Mouse (Mus musculus) kidney, adult 18-20 months (tissue): ENCODE results near the gene Cyp2d22.
A peak's percentile ranks its signal among the peaks of the same experiment; 100 is the strongest.
"Not testable (repeated sequence)": the region's sequence is repeated elsewhere in the genome, so short reads cannot be mapped to it uniquely, and the experiment has no call there.

ENCODE experiments used
- DNase-seq: peaks from one replicate; pipeline ENCODE4 v3.0.0; 2021

Cyp2d22 gene

DNA sequence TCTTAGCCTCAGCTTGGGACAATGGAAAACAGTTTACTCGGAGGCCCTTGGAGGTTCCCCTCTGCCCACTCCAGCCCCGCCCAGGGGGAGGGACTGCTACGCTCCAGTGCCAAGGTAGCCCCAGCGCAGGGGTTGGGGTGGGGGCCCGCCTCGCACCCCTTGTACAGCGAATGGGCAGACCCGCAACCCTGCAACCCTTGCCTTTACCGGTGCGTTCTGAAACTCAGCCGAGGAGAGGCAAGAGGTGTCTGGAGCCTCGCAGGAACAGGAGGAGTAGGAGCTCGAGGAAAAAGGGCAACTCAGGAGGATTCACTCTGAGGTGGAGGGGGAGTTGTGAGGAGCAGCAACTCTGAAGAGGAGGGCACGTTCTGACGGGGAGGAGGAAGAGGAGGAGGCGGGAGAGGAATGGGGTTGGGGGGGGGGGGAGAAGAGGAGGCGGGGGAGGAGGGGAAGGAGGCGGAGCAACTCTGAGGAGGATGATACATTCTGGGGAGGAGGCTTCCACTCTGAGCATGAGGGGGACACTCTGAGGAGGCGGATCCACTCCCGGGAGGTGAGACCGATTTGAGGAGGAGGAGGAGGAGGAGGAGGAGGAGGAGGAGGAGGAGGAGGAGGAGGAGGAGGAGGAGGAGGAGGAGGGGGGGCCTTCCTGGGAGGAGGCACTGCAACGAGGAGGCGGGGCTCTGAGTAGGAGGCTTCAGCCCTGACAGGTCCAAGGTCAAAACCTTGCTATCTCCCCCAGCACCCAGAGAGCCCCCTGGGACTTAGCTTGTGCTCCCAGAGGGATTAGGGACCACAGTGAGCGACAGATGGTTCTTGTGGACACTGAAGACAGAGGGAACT lies at the start of gene Cyp2d22:
Gene Cyp2d22 (minus strand): TSS at position 390 of the 843 bp plus-strand sequence.
- DNase-seq = peak; percentile 80

DNA sequence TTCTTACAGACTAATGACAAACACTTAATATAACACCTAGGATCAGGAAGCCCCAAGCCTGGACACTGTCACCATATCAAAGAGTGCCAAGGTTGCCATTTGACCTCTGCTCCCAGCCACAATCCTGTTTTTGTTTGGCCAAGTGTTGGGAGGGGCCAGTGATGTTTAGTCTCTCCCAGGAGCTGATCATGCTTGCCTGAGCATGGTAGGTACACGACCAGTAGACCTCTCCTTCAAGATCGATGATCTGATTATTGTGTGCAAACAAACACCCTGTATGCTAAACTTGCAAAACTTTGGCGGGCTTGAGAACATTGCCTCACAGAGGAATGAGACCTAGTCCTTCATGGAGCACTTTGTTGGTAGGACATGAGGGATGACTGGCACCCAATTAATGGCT lies 43.4 kb upstream of the Cyp2d22 start:
- DNase-seq = no peak

DNA sequence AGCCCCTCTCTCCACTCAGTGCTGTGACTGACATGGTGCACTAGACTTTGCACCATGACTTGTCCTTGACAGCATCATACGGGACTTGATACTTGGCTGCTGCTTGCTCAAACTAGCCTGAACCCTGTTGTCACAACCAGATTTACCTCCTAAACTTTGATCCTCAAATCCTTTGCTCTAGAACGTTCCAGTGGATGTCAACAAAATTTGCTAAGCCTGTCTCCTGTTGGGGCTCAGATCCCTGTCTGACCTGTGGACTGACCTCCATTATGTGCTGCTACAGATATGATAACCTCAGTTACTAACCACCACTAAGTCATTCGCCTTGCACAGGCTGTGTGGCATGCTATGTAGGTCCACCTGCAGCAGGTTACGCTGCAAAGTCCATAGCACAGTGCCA lies 42.9 kb upstream of the Cyp2d22 start:
- no peak for DNase-seq

DNA sequence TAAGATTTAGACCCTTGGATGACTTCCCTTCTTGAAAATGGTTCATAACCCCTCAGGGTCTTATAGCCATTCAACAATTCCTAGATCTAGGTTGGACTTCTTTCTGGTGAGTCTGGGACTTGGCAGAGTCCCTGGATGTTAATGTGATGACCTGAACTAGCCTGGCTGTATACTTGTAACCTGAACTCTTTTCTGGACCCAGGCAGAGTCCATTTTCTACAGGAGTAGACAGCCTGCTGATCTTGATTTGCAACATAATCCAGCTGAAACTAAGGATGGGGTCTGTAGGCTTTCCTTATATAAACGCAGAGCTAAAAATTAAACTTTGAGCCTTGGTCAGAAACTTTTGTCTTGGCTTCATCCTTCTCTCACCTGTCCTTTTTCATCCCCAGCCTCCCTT lies 38.6 kb upstream of the Cyp2d22 start:
- DNase-seq = no peak

DNA sequence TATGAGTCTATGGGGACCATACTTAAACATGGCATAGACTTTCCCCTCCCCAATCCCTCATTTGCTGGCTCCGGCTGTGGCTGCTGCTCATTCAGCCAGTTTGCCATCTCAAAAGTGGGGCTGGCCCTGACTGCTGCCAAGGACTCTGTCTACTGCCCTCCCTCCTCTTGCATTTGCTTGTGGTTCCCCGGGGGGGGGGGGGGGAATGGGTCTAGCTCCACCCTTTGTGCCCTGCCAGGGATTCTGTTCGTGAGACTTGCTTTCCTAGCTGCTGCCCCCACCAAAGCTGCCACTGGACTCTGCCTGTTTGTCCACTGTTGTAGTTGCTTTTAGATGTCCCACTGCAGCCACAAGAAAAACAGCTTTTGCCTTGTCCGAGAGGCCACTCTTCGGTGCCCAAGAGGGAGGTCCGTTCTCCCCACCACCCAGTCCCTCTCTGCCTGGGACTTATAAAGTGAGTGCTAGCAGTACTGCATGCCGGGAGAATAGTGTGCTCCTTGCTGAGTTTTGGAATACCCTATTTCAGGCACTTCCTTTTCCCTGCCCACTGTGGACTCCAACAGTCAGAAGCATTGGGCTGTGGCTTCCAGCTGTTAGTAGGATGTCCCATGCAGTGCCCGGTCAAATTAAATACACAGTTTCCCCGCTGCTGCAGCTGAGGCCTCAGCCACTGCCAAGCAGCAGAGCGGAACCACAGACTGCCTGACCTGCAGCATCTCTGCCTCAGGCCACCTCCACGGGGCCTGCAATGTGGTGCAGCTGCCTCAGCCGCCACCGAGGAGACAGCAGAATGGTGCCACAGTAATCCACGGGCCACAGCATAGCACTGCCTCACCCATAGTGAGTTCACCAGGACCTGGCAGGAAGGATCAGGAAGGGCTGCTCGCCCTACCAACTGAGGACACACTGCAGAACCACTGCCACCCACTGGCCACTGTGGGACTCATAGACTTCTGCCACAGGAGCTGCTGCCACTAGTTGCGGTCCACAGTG lies 37.0 kb upstream of the Cyp2d22 start:
- peak; percentile 91 for DNase-seq

DNA sequence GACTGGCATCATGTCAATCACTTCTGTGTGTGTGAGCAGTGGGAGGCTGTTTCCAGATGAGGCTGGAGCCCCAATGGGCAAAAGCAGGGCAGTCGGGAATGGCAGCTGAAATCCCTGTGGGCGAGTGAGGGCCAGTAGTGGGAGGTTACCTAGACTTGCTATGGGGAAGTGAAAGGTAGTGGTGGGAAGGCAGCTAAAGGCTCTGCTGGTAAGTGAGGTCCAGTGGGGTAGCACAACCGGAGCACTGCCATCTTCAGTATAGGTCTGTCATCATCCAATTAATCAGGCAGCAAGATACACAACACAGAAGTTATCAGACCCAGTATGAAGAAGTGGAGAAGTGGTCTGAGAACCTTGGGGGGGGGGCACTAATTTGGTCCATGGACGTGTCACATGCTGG lies 27.5 kb upstream of the Cyp2d22 start:
- DNase-seq = no peak

DNA sequence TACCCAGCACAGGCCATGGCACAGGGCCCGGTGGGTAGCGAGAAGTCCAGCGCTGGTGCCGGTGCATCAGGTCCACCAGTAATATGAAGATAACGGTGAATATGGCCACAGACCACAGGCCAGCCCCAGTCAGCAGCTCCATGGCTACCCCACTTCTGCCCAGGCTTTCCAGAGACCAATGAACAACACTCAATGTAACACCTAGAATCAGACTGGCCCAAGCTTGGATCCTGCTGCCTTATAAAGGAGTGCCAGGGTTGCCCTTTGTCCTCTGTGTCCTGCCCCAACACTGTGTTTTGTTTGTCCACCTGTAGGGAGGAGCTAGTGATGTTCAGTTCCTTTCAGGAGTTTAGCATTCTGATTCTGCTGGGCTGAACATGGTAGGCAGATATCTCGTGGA lies 26.9 kb upstream of the Cyp2d22 start, which contains the start of gene Cyp2d10:
Gene Cyp2d10 (minus strand): TSS at position 215 of the 400 bp plus-strand sequence.
- DNase-seq = no peak

DNA sequence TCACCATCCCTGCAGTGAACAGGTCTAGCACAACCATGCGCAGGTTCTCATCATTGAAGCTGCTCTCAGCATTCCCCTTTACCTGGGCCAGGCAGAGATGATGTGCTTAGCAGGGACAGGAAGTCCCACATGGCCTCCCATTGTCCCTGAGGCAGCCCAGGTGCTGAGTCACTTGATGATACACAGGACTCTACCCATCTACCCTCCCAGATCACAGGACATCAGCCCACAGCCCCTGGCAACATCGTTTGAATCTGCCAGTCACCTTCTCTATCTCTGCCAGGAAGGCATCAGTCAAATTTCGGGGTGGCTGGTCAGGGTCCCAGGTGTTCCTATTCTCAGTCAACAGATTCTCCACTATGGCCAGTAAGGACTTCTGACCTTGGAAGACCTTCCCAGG lies 24.1 kb upstream of the Cyp2d22 start:
- DNase-seq = no peak

DNA sequence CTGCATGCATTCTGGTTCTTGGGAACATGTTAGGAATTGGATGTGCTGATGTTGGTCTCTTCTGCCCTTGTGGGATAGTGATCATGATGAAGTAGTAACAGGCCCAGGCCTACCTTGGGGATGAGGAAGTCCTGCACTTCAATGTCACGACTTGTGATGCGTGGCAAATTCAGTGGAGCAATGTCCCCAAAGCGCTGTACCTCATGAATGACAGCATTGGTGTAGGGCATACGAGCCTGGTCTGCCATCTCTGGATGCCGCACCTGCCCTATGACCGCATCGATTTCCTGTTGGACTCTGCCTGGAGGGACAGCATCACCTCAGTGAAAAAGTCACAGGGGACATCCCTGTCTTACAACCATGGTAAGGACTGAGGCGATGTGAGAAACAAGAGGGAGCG lies 23.5 kb upstream of the Cyp2d22 start:
- DNase-seq = no peak

DNA sequence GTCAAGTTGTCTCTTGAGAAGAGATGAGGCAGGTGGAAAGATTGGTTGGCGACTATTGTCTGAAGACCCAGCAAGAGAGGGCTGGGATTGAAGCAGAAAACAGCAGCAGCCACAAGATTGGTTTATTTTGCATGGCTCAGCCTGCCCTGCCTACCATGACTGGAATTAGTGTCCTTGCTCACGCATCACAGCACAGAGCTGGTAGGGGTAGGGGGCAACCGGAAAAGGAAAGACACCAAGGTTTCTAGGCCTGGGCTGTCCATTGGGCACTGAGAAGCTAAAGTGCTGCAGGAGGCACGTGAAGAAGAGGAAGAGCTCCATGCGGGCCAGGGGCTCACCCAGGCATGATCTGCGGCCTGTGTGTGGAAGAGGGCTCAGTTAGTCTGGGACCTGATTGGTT lies 22.7 kb upstream of the Cyp2d22 start:
- no peak for DNase-seq

DNA sequence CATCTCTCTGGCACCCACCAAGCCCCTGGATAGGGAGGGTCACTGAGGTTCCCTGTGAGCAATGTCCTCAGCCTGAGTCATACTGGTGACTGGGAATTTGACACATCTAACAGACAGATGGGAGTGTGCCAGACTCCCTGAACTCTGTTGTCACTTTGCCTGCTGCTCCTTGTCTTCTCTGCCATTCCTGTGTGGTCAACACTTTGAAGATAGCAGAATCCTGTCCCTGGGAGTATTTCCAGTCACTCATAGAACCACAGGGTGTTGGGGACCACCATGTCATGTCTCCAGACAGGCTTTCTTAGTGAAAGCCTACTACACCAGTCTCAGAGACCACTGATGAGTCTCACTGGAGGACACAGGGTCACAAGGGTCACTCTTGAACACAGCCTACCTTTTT lies 22.0 kb upstream of the Cyp2d22 start:
- no peak for DNase-seq

DNA sequence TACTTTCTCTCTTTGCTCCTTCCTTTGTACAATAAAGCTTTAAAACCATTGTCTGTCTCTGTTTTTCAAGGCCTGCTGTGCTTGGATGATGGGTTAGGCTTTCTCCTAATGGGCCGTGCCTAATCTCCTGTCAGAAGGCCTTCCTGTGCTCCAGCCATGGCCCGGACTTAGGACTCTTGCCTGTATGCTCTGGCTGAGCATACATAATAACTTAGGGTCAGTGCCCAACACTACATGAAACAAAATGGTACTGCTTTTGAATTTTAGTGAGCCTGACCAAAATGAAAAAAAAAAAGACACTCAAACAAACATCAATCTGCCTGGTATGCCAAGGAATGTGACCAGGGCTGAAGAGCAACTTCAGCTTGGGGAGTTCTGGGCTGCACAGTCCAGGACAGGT lies 21.5 kb upstream of the Cyp2d22 start:
- no peak for DNase-seq

DNA sequence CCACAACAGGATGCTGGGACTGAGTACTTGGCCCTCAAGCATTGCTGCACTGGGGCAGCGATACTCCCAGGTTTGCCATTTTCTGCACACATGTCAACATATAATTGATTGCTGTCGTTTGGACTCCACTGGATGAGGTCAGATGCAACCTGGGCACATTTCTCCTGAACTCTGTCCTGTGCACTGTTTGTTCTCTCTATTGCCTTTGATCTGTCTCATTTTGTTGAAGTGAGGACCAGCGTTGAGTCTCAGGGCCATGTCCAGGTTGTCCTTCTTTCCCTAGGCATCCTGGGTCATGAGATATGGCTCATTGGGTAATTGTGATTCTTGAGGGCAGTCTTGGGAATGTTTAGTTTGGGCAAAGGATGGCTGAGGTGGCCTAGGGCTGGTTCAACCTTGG lies 15.9 kb upstream of the Cyp2d22 start:
- DNase-seq = not testable (repeated sequence)

DNA sequence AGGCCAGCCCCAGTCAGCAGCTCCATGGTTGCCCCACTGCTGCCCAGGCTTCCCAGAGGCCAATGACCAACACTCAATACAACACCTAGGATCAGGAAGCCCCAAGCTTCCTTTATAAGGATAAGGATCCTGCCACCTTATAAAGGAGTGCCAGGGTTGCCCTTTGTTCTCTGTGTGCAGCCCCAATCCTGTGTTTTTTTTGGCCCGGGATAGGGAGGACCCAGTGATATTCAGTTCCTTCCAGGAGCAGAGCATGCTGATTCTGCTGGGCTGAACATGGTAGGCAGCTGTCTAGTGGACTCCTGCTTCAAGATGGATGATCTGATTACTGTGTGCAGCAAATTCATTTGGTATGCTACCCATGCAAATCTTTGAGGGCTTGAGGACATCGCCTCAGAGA lies 13.9 kb upstream of the Cyp2d22 start, which contains the start of gene Cyp2d11:
Gene Cyp2d11 (minus strand): TSS at position 101 of the 400 bp plus-strand sequence.
- DNase-seq = not testable (repeated sequence)

DNA sequence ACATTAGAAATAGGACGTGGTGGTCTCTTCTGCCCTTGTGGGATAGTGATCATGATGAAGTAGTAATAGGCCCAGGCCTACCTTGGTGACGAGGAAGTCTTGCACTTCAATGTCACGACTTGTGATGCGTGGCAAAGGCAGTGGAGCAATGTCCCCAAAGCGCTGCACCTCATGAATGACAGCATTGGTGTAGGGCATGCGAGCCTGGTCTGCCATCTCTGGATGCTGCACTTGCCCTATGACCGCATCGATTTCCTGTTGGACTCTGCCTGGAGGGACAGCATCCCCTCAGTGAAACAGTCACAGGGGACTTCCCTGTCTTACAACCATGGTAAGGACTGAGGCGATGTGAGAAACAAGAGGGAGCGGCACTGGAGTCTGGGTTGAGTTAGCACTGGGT lies 9.9 kb upstream of the Cyp2d22 start:
- DNase-seq = not testable (repeated sequence)

DNA sequence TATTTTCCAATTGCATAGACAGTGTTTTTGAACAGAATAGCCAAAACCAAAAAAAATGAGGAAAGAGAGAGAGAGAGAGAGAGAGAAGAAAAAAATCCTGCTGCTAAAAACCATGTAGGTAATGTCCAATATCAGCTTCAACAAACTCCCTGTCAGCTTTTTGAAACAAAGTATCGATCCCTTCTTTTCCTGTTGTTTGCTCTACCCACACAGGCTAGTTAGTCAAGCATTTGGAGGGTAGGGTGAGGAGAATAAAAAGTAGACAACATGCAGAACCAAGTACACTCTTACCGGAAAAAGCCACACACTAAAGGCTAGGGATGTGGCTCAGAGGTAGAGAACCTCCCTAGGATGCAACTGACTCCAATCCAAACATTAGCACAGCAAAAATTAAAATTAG lies 5.7 kb upstream of the Cyp2d22 start:
- DNase-seq = no peak

DNA sequence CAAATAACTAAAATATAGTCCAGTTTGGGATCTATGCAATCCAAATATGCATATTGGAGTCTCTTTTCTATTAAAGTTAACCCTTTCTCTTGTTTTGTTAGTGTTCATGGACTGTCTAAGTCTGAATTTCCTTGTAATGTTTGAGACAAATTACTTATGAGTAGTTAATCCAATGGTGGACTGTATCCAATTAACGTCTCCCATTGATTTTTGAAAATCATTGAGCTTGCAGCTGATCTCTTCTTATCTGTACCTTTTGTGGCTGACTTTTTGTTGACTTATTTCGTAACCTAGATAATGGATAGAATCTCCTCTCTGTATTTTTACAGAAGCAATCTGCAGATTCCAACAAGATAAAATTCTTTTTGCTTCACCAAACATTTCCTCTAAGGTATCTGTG lies 2.4 kb upstream of the Cyp2d22 start:
- no peak for DNase-seq

DNA sequence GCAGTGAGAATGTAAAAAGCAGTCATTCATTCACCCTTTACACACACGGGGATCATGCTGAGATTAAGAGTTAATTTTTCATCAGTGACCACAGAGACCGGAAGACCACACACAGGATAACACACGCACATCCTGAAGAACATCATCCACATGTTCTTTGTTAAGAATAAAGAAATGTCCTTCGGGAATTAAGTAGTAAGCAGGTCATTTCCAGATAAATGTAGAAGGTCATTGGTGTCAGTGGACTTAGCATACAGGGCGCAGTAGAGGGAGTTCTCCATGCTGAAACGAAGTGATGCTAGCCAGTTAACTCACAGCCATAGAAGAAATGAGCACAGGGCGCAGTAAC lies 628 bp upstream of the Cyp2d22 start:
- DNase-seq = no peak

DNA sequence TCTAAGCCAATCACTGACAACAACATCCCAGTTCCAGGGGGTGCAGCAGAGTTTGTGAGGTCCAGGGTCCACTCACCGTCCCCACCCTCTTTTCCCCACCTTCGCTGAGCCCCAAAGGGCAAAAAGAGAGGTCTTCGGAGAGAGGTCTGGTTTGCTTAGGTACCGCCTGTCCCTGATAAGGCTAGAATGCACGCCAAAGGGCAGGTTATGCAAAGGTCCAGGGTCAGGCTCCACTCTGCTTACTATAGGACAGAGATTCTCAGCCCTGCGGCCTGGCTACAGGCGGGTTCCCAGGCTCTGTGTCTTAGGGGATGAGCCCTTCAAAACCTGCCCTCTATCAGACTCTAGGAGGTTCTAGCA lies 569 bp downstream of the Cyp2d22 start:
- no peak for DNase-seq

DNA sequence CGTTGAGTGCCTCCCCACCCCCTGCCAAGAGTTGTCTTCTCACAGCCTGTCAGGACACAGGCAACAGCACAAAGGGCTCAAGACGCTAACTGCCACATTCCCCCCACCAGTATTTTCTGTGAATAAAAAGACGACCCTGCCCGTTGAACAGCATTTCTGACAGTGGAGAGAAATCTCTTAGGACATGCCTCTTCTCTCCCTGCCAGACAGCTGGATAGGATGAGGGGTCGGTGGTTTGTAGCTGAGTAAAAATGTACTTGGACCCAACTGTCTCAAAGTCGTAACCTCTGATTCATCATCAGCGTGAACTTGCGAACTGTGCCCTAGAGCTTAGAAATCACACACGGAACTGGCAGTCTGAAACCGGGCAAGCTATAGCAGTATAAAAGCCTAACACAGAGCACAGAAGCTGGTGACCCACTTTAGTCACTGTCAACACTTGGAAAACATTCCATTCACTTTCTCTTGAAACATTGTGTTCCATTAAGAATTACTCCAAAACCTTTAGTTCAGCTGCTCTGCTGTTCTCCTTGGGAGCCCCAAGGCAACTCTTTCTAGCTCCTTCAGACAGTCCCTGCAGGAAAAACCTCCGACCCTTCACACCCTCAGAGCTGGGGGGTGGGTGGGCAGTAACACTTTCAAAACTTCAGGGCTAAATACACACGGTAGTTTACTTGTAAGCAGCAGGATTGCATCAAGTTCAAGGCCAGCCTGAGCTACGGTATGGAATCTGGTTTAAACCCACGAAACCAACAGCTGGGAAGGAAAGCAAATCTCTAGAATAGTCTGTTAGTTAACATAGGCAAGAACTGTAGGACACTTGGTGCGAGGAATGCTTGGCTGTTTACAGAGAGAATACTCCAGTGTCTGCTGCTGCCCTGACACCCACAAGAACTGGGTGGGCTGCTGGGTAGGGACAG lies 1.5 kb downstream of the Cyp2d22 start:
- peak; percentile 35 for DNase-seq

DNA sequence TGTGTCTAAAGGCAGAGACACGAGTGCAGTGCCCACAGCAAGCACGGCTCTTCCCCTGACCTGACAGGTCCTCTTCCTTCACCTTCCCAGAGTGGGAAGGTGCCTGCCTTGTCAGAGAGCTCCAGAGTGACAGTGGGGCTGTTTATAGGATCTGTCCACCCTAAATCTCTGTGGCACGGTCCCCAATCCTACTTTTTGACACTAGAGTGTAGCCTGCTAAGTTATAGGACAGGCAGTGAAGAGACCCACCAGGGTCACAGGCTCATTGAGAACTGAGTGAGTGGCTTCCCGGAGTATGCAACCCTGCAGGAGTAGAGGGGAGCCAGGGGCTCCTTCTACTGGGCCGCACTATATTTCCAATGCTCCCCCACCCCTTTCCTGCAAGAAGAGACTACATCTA lies 2.4 kb downstream of the Cyp2d22 start:
- no peak for DNase-seq

DNA sequence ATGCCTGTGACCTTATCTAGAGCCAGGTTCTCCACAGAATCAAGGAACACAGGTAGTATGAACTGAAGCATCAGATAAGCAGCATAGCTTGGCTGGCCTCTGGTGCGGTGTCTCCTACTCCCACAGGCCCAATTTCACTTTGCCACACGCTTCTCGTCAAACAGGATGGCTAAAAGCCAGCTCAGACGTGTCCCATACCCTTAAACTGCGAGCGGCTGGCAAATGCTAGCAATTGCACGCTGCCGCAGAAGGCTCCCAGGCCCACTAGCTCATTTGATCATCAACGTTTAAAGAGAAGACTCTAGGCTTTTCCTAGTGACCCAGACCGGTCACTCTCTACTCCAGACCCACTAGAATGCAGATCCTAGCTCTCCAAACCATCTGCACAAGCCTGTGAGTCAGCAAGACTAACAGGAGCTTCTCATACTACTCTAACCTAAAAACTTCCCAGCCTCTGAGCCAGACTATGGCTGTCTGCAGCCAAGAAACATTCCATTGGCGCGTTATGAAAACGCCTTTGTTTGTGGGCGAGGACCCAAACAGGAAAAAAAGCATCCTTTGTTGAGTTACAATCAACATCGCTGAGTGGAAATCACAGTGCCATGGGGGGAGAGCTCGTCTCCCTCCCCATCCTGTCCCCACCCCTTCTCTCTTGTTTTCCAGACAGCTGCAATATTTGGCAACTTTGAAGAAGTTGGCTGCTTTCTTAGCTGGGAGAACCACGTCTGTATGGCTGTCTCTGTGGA lies 3.5 kb downstream of the Cyp2d22 start:
- DNase-seq = peak; percentile 55
